Mouse (Mus musculus): ENCODE measurements around the gene Gm10591. TPM values are rescaled to one million over a fixed set of nuclear protein-coding genes. Genes with fewer than 3 reads are reported as not detected.
"Not testable (repeated sequence)": the region's sequence is repeated elsewhere in the genome, so short reads cannot be mapped to it uniquely, and the experiment has no call there.

Gene Gm10591
- polyA plus RNA-seq (2016; fragmentation: Nextera tagmentation; extraction: Ambion mirVana), result not detected in 2 replicates

DNA sequence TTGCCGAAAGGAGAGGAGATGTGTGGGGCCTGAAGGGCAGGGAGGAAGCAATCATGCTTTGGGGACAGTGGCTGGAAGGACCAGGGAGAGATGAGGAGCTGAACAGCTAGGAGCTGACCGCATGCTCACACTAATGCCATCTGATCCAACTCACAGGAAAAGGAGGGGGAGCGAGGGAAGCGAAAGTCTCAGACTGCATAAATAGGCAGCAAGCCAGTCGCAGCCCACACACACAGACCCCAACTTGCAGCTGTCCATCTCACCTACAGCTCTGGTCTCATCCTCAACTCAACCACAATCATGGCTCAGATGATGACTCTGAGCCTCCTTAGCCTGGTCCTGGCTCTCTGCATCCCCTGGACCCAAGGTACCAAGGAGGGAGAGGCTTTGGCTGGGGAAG lies at the start of gene Gm10591:
Gene Gm10591 (plus strand): TSS at position 301 of the 400 bp plus-strand sequence.
- not testable (repeated sequence) for DNase-seq (ENCODE audit: extremely low spot score, low spot score); H3K36me3 ChIP-seq (replicated peaks); H3K4me1 ChIP-seq; H3K27me3 ChIP-seq (ENCODE audit: poor library complexity, severe bottlenecking); H3K27ac ChIP-seq; H3K9me3 ChIP-seq; H3K4me3 ChIP-seq
- no CpG with 5 or more reads among the region's 5 CpGs for WGBS

DNA sequence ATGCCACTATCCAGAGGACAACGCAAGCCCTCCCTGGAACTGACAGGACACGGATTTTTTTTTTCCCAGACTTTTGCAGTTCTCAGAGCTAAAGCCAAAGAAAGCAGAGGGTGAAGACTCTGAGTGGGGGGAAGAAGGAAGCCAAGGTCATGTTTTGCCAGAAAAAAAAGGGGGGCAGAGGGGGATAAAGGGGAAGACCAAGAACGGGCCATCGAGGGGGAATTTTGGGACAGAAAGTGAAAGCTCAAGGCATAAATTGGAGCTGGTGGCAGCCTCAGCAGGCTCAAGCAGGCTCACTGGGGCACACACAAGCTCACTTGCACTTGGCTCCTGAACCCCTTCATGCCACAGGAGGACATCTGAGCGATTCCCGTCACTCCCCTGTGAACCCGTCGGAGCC lies 17.4 kb downstream of the Gm10591 start, which contains the start of gene Gm2564:
Gene Gm2564 (plus strand): TSS at position 301 of the 400 bp plus-strand sequence.
- H3K36me3 ChIP-seq (replicated peaks); H3K9me3 ChIP-seq; DNase-seq (ENCODE audit: extremely low spot score, low spot score); H3K27me3 ChIP-seq (ENCODE audit: poor library complexity, severe bottlenecking); H3K27ac ChIP-seq; H3K4me1 ChIP-seq; H3K4me3 ChIP-seq: not testable (repeated sequence)
- no CpG with 5 or more reads among the region's 8 CpGs for WGBS

DNA sequence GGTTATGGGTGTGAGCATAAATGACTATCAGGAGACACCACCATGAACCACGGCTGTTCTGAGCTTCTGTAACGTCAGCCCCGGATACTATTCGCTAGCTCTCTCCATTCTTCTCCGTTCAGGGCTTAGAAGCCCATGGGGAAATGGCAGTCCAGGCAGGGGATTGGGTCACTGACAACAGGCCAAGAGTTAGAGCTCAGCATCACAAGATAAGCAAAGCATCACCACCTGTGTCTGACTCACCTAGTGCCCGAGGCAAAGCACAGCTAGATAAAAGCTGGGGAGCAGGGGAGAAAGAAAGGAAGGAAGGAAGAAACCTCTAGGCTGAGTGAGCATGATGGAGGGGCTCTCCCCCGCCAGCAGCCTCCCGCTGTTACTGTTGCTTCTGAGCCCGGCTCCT lies 43.0 kb downstream of the Gm10591 start, which contains the start of gene Ccl27b:
Gene Ccl27b (plus strand): TSS at position 301 of the 400 bp plus-strand sequence.
- H3K27ac ChIP-seq; DNase-seq (ENCODE audit: extremely low spot score, low spot score); H3K9me3 ChIP-seq; H3K36me3 ChIP-seq (replicated peaks); H3K4me3 ChIP-seq; H3K27me3 ChIP-seq (ENCODE audit: poor library complexity, severe bottlenecking); H3K4me1 ChIP-seq: not testable (repeated sequence)
- WGBS, result no CpG with 5 or more reads among the region's 9 CpGs

DNA sequence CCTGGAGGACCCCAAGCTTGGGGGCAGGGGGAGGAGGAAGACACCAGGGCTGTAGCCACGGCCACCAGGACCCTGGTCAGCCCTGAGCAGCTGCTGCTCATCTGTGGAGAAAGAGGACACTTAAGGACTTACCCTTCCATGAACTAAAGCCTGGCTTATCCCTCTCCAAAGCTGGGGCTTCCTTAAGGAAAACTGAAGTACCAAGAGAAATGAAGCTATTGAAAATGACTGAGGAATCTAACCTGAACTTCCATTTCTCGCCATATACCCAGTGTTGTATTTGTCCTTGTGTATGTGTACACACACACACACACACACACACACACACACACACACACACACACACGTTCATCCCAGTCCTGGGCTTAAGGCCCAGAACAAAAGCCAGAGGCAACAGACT lies 49.8 kb downstream of the Gm10591 start, which contains the start of gene Il11ra2:
Gene Il11ra2 (minus strand): TSS at position 101 of the 400 bp plus-strand sequence.
- H3K4me1 ChIP-seq; H3K27me3 ChIP-seq (ENCODE audit: poor library complexity, severe bottlenecking); H3K4me3 ChIP-seq; H3K27ac ChIP-seq; H3K9me3 ChIP-seq; DNase-seq (ENCODE audit: extremely low spot score, low spot score); H3K36me3 ChIP-seq (replicated peaks): not testable (repeated sequence)
- no CpG with 5 or more reads among the region's 3 CpGs for whole genome bisulfite sequencing

Other genes with a start within 250 kb of the Gm10591 start
- not detected in 2 replicates for gene Gm21586, start 172.8 kb upstream of the Gm10591 start, polyA plus RNA-seq (2016; fragmentation: Nextera tagmentation; extraction: Ambion mirVana)
- 0.09 TPM in 1 of 2 replicates, not detected in the other for gene Gm2163, start 145.4 kb upstream of the Gm10591 start, polyA plus RNA-seq (2016; fragmentation: Nextera tagmentation; extraction: Ambion mirVana)
- gene Fam205a2, start 84.0 kb upstream of the Gm10591 start, polyA plus RNA-seq (2016; fragmentation: Nextera tagmentation; extraction: Ambion mirVana), result 0.05 TPM in 1 of 2 replicates, not detected in the other
- gene Gm2564, start 17.5 kb downstream of the Gm10591 start, polyA plus RNA-seq (2016; fragmentation: Nextera tagmentation; extraction: Ambion mirVana), result not detected in 2 replicates
- gene Ccl27b, start 43.1 kb downstream of the Gm10591 start, polyA plus RNA-seq (2016; fragmentation: Nextera tagmentation; extraction: Ambion mirVana), result not detected in 2 replicates
- gene Il11ra2, start 49.7 kb downstream of the Gm10591 start, polyA plus RNA-seq (2016; fragmentation: Nextera tagmentation; extraction: Ambion mirVana), result not detected in 2 replicates
- 0.58 and 0.73 TPM in 2 replicates for gene 4930578G10Rik, start 123.3 kb downstream of the Gm10591 start, polyA plus RNA-seq (2016; fragmentation: Nextera tagmentation; extraction: Ambion mirVana)
- gene Ccl19, start 144.4 kb downstream of the Gm10591 start, polyA plus RNA-seq (2016; fragmentation: Nextera tagmentation; extraction: Ambion mirVana), result not detected in 2 replicates
- gene Ccl21a, start 161.8 kb downstream of the Gm10591 start, polyA plus RNA-seq (2016; fragmentation: Nextera tagmentation; extraction: Ambion mirVana), result 0.32 TPM in 1 of 2 replicates, not detected in the other
- gene Fam205a1, start 241.7 kb downstream of the Gm10591 start, polyA plus RNA-seq (2016; fragmentation: Nextera tagmentation; extraction: Ambion mirVana), result 0.07 TPM in 1 of 2 replicates, not detected in the other
- 0.27 and 0.37 TPM in 2 replicates for gene Gm12394, start 244.6 kb downstream of the Gm10591 start, polyA plus RNA-seq (2016; fragmentation: Nextera tagmentation; extraction: Ambion mirVana)

All from forebrain, embryonic 10.5 days (tissue).